Mouse (Mus musculus) embryonic fibroblast, embryonic 13.5 days (primary cell): ENCODE measurements around the gene Btbd8.

ENCODE experiments used
- CTCF ChIP-seq: IDR thresholded peaks from 2 replicates; pipeline ENCODE4 v1.5.1; 2011; ENCODE audit warnings: mild to moderate bottlenecking, control low read depth, low read length, moderate library complexity, borderline replicate concordance; ENCODE audit not compliant: insufficient read depth
- POLR2A ChIP-seq: IDR thresholded peaks from 2 replicates; pipeline ENCODE4 v1.6.1; 2011; ENCODE audit warnings: low read depth, mild to moderate bottlenecking, control low read depth, low read length, moderate library complexity

DNA sequence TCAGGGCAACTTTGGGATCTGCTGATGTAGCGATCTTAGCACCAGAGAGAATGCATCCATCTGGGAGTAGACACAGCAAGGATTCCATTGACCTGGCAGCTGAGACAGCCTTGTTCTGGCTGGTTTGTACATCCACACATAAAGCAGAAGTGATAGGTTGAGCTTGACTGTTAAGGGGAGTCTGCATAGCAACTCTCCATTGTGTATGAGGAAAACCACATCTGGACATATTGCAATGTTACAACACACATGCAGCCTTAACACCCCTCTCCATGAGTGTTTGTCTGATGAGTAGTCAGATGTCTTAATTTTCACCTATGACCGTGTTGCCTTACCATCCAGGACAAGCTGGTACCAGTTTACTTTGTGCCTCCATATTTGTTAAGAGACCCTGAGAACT is 54.7 kb downstream of the Btbd8 start:
- TF ChIP-seq CTCF (no peak), POLR2A (no peak)
